Mouse (Mus musculus) granulocyte monocyte progenitor cell, adult 5-6 weeks (primary cell): ENCODE measurements at regions not wholly inside any gene's neighbourhood (a gene's known extent, or its start where the extent isn't known, plus 50 kb on each side); places are given as distances from the start of the nearest gene placed in this dataset.
"Not testable (repeated sequence)": the region's sequence is repeated elsewhere in the genome, so short reads cannot be mapped to it uniquely, and the experiment has no call there.

Experiments
- ATAC-seq: replicated peaks from 2 replicates; pipeline ENCODE4 v1.8.0; 2016; ENCODE audit warnings: mild to moderate bottlenecking, moderate TSS enrichment, inconsistent platforms; ENCODE audit not compliant: poor library complexity, severe bottlenecking

DNA sequence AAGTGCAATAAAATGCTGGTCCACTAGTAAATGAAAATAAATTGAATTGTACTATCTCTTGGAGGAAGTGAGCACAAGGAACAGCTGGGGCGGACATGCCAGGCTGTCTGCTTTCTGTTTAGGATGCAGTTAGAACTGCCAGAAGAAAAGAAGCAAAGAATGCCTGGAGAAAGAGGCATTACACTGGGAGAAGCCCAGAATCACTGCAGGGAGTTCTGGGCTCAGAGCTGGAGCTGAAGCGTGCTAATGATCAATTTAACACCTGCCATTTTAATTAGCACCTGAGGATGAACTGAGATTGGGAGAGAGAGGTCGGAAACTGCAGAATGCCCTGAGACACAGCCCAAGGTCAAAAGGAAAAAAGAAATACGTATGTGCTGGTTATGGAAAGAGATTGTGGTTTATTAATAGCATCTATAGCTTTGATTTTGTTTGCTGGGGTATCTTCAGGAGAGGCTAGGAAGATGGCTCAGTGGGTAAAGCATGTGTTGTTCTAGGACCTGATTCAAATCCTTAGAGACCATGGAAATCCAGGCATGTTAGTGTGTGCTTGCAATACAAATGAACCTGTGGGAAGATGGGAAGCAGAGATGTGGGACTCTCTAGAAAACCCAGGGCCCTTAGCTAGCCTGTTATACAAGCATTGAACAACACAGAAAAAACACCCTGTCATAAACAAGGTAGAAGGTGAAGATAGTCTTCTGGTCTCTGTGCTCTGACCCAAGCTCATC is 514.2 kb downstream of the Lmo7 start:
- ATAC-seq: no peak

DNA sequence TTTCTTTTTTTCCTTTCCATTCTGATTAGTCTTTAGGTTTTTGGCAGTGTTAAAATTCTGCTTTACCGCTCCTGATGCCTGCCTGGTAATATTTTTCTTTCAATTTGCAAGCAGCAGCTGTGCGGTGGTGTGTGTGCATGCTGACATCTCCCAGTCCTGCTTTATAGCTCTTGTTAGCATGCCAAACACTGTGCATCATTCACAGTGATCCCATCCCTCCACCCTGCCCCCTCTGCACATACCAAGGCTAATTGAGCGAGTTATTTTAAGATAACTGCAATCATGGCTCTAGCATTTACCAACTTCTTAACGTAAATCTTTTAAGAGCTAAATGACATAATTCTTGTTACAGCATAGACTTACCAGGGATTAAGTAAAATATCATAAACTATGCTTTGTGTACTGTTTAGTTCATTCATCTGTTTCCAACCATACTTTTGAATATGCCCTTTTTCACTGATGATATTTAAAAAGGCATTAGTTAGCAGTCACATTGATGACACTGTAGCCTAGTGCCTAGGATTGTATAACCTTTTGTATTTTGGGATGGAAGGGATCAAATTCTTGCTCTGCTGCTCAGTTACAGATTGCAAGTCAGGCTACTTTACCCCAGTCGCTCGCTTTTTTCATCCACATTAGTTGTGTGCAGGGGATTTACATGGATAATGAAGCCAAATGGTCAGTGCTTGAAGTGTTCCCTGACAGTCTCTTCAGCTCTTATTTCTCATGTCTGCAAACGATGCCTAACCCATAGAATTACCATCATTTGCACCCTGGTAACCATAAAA is 487.0 kb downstream of the Lmo7 start:
- ATAC-seq: no peak

DNA sequence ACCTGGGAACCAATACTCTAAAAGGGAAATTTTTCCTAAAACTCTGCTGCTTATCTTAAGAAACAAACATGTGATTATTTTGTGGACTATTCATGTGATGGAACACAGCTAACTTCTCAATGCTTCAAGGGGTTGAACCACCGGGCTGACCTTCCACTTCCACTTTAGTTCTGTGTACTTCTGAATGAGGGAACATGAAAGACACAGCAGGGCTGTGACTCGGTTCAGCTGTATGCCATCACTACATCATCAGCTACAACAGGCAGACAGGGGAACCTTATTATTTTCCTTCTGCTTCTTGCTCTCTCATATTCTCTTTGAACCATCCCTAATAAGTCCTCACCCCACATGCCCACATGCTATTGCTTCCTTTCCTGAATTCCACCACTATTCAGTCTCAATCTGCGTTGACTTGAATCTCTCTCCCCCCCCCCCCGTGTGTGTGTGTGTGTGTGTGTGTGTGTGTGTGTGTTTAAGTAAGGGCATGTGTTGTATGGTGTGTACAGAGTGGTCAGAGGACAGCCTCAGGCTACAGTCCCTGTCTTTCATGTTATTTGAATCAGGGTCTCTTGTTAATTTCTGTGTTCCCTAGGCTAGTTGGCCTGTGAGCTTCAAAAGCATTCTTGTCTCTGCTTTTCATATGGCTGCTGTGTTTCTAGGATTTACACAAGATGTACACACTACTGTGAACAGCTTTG is 485.7 kb downstream of the Lmo7 start:
- no peak for ATAC-seq

DNA sequence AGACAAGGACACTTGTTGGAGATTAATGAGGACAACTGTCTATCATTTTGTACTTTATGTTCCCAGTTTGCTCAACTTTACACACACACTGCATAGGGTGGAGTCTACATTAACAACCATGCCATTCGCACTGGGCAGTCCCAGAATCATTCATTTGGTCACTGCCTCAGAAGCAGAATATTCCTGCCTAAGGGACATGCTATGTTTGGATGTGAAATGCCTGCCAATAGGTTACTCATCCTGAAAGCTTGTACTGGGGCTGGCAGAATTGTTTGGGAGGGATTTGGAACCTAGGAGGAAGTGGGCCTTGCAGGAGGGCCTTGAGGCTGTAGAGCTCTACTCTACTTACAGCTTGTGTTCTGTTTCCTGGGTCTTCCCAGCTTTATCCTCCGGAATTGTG is 482.3 kb downstream of the Lmo7 start:
- ATAC-seq: no peak

DNA sequence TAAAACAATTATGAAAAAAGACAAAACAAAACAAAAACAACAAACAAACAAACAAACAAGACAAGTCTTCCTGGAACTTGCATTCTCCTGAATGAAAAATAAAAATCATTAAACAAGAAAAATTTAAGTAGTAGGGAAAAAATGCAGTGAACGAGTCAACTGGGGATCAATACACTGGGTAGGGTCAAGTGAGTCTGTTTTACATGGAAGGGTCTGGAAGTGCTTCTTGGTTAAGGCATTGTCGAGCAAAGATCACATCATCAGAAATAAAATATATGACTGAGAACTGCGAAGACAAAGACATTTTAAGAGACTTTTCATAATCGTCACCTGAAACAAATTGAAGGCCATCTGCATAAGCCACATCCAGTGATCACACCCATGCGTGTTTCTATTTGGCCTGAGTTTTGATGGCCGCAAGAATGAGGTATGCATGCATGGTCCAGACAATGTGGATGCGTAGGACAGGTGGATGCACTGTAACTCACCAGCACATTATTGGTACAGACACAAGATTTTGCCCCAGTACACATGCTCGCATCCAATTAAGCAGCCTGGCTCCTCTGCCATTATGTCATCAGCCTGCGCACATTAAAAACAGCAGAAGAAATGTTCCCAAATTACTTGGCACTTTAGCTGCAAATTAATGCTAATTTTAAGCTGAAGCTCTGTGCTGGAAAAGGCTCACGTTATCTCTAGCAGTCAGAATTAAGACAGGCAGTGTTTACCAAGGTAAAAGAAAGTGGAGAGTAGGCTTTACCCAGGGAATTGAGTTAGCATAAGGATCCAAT is 475.3 kb downstream of the Lmo7 start:
- ATAC-seq: no peak

DNA sequence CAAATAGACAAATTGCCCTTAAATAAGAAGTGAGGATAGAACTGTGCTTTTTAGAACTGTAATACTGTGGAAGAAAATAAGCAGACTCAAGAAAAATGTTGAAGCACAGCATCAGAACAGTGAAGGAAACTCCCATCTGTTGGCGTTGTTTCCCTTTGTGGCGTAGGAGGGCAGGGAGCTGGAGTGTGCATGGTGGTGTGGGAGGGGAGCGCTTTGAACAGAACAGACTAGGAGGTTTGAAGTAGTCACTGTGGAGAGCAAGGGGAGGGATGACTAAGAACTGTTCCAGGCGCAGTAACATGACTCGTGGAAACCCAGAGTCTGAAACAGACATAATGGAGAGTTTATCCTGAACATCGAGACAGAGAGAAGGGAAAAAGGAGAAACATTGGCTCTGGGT is 469.7 kb downstream of the Lmo7 start:
- ATAC-seq: no peak

DNA sequence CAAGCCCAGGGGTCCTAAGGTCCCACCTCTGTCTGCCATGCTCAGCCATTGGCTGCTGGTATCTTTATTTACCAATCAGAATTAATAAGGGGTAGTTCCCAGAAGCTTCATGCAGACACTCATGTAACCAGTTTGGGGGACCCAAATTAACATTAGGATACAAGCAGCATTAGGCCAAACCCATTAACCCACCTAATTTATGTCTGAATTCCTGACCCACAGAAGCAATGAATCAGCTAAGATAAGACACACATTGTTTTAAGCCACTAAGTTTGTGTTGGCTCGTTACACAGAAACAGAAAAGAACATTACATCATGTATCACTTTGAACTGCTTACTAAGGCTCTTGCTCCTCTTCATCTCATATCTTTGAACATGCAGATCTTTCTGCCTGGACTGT is 461.0 kb downstream of the Lmo7 start:
- ATAC-seq: no peak

DNA sequence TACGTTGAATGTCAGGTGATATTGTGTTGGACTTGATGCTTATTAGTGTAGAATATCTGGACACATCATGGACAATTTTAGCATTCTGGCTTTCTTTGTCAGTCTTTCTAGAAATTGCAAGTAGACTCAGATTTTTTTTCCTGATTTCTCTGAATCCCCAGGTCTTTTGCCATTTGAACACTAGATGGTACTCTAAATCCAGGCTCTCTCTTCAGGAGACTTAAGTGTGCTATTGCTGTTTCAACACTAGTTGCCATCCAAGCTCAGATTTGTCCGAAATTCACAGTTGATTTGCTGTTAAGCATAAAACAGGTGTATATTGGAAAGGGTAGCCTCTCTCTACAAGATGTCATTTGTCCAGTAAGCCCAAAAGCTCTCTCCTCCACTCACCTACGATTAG is 451.5 kb downstream of the Lmo7 start:
- no peak for ATAC-seq

DNA sequence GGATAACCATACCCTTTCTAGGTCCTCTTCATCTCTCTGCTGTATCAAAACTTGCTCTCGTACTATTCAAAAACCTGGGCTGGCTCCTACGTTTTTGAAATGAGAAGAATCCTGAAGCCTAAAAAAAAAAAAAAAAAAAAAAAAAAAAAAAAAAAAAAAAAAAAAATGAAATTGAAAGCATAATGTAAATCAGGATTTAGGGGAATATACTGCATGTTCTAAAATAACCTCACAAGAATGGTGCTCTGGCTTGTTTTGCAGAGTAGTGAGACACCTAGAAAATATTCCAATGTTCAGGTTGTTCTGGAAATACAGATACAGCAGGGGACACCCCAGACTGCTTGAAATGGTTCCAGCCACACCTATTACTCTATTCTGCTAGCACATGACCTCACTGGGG is 442.0 kb downstream of the Lmo7 start:
- ATAC-seq: no peak

DNA sequence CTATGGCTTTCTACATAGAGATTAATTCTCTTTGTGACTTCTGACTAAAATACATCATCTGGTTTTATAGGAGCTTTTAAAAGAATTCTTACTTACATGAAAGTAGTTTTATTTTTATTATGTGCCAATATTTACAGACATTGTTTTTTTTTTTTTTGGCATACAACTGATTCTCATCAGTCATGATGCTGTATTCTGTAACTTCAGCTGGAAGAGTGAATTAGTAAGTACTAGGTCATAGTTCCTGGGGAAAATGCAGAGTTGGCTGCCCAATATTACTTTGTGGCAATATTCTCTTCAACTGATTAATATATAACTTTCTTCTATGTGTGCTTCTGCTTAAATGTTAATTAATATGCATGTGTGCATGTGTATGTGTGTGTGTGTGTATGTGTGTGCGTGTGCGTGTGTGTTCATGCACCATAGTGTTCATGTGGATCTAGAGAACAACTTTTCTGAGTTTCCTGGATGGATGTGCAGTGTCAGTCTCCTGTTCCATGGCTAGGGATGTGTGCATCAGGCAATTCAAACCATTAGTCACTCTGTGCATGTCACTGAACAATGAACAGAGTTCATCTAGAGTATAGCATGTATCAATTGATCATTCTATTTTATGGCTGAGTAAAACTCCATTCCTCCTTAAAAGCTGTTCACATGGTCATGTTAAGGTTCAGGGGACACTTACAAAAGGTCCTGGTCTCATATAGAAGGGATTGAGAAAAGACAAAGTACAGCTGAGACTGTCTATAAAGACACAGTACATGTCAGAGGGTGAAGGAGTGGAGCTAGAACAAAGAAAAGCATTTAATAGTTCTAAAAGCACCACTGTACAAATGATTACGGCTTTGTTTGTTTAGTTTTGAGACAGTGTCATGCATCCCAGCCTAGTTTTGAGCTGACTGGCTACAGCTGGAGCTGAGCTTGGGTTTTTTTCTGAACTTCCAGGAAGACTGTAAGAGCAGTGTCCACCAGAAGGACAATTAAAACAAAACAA is 431.8 kb downstream of the Lmo7 start:
- ATAC-seq: no peak

DNA sequence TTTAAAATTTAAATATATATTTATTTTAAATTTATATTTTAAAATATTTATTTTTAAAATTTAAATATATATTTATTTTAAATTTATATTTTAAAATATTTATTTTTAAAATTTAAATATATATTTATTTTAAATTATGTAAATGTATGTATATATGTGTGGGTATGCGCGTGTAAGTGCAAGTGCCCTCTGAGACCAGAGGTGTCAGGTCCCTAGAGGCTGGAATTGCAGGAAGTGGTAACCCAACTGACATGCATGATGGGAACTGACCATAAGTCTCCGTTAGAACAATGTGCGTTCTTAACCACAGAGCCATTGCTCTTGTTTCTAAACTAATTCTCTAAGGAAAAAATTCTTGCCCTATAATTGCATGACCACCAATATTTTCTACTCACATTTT is 420.7 kb downstream of the Lmo7 start:
- not testable (repeated sequence) for ATAC-seq

DNA sequence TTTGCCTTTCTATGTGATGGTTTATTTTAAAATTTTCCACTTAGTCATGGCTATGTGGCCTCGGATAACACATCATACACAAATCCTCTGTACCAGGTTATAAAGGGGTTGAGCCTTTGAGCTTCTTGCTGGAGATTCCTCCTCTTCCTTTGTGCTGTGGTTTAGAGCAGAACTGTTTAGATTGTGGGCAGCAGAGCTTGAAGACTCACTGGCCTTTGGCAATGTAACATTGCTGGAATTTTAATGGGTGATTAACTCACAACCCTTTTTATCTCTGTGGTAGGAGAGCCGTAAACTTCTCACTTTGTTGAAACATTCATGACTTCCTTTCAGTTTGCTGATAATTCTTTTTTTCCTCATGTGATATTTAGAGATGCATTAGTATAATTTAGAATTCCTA is 413.0 kb downstream of the Lmo7 start:
- no peak for ATAC-seq

DNA sequence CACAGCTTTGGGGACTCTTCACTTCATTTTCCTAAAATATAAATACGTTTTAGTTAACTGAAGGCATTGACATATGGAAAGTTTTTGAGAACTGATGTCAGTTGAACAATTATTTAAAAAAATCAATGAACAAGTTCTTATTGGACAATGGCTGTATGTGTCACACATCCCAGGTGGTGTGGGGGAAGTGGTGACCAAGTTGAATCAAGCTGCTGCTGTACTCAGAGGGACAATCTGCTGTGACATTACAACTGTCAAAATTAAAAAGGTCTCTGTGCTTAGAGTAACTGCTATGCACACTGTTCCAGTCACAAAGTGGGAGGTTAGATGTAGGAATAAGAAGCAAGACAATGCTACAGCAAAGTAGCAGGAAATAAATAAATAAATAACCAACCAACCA is 409.2 kb downstream of the Lmo7 start:
- ATAC-seq: no peak

DNA sequence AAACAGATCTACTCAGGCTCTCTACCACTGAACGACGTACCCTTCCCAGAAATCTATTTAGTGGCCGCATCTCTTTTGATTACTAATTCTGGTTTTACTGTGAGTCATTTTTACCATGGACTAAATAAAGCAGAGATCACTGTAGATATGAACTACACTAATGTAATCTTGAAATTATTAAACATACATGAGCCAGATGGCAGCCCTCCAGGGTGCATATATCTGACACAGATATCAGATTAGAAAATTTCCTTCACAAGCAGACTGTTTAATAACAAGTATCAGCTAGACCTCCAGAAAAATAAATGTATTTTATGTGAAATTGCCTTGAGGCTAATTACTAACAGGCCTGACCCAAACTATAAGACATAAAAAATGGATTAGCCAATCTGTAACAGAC is 388.4 kb downstream of the Lmo7 start:
- no peak for ATAC-seq

DNA sequence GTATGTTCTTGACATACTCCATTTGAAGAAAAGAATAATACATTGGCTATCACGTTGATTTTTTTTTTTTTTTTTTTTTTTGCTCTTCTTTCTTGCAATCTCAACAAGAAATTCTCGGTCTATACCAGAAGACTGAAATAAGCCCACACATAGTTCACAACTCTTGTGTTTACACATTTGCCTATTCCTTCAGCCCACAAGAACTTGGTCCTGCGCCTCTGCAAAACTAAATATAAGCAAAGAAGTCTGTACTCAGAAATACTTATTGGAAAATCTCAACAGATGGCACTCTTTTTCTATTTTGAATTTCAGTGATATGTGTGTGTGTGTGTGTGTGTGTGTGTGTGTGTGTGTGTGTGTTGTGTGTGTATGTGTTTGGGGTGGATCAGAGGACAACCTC is 376.4 kb downstream of the Lmo7 start:
- no peak for ATAC-seq

DNA sequence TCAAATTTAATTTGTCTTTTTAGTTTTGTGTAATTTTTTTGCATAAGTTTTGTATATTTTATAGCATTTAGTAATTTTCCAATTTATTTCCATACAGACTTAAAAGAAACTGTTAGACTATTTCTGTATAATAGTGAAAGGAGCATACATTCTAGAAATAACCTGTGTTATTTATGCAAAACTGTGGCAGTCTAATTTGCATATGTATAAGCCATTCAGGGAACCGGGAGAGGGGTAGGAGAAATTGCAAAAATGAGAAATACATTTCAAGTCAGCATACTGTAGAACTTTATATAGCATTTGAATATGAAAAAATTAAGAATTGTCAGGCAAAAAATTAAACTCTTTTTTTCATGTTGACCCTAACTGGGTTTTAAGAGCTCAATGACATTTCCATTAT is 364.3 kb downstream of the Lmo7 start:
- no peak for ATAC-seq

DNA sequence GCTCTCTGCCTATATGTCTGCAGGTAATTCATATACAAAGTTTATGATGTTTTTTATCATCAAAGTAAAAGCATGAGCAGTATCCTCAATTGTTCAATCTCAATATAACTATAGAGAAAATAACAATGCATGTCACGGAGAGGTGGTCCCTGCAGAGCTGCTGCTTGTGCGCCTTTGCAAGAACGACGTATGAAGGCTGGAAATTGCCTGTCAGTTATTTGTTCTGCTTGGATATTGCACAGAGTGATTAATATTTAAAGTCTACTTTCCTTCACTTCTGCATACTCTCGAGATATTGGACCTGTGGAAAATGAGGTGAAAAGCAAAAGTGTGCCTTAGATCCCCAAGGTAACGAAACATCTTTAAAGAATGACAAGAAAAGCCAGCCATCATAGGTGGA is 362.8 kb downstream of the Lmo7 start:
- no peak for ATAC-seq

DNA sequence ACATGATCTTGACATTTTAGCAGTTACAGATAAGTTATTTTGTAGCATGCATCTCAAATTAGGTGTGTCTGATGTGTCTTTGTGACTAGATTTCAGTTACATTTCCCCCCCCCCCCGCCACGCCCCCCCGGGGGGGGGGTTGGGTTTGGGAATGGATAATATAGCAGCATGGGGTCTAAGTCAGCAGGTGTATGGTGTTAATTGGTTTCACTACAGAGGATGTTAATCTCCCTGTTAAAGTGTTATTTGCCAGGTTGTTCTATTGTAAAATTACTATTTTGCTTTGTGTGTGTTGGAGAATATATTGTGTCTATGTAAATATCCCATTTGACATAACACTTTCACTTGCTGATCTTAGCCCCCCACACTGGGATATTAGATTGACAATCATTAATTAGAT is 319.2 kb downstream of the Lmo7 start:
- no peak for ATAC-seq

DNA sequence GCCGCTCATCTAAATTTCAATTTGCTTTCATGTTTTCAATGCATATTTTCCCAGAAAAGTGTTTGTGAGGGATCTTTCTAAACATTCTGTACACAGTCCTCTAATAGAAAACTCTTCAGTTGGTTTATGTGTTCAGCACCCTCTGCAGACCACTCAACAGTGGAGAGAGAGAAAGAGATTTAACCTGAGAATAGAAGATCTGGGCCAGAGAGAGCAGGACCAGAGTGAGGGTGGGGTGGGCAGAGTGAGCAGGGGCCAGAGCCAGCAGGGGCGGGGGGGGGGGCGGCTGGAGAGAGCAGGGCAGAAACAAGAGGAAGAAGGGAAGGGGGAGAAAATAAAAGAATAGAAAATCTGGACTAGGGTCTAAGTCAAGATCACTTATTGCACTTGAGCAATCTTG is 318.7 kb downstream of the Lmo7 start:
- ATAC-seq: no peak

DNA sequence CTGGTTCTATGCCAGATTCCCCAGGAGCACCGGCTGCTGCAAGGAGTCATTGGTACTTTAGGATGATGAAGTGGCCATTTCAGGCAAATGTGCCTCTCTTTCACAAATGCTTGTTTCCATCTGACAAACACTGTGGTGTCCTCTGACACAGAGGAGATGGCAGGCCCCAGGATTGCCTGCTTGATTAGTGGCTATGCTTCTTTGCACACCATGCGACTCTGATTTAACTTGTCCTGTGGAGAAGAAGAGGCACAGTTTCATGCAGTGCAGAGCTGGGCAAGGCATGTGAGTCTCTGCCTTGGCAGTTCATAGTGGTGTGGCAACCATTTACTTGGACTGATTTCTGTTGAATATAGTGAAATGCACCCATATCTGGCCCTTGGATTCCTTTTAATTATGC is 308.4 kb downstream of the Lmo7 start:
- ATAC-seq: no peak
